Mouse (Mus musculus): ENCODE data around the gene Bcl2l12.
A peak's percentile ranks its signal among the peaks of the same experiment; 100 is the strongest.

Bcl2l12 gene

GRCm38 (mm10) chr7:44986879-44987718 lies 11.4 kb downstream of the Bcl2l12 start:
- DNase-seq, result no peak

GRCm38 (mm10) chr7:44986192-44986878 lies 12.2 kb downstream of the Bcl2l12 start, which contains the start of gene Prmt1:
TSS of gene Prmt1 (minus strand) at chr7:44986568.
- peak; percentile 100 for DNase-seq

- DNase-seq, result peak; percentile 98
These were observed 12.8 kb downstream of the Bcl2l12 start for GRCm38 (mm10) chr7:44985595-44986191.

- peak; percentile 93 for DNase-seq
These were observed 13.7 kb downstream of the Bcl2l12 start for GRCm38 (mm10) chr7:44984833-44985164.

- peak; percentile 93 for DNase-seq
These were observed 14.3 kb downstream of the Bcl2l12 start for GRCm38 (mm10) chr7:44983944-44984832.

GRCm38 (mm10) chr7:44983085-44983484 lies 15.4 kb downstream of the Bcl2l12 start:
- peak; percentile 98 for DNase-seq

GRCm38 (mm10) chr7:44981539-44981938 lies 17.0 kb downstream of the Bcl2l12 start:
- DNase-seq, result peak; percentile 92

- DNase-seq, result no peak
These were observed 20.2 kb downstream of the Bcl2l12 start for GRCm38 (mm10) chr7:44978300-44978699.

- DNase-seq, result peak; percentile 90
These were observed 23.4 kb downstream of the Bcl2l12 start for GRCm38 (mm10) chr7:44975117-44975419.

- DNase-seq, result peak; percentile 98
These were observed 24.0 kb downstream of the Bcl2l12 start, which contains the start of gene Cpt1c for GRCm38 (mm10) chr7:44974383-44975116. TSS of gene Cpt1c (minus strand) at chr7:44974851.

GRCm38 (mm10) chr7:44973415-44974130 lies 24.9 kb downstream of the Bcl2l12 start:
- DNase-seq, result peak; percentile 93

GRCm38 (mm10) chr7:44971142-44971541 lies 27.4 kb downstream of the Bcl2l12 start:
- peak; percentile 91 for DNase-seq

GRCm38 (mm10) chr7:44970231-44970691 lies 28.3 kb downstream of the Bcl2l12 start:
- peak; percentile 99 for DNase-seq

- DNase-seq, result no peak
These were observed 31.9 kb downstream of the Bcl2l12 start for GRCm38 (mm10) chr7:44966638-44967037.

GRCm38 (mm10) chr7:44965975-44966374 lies 32.5 kb downstream of the Bcl2l12 start:
- DNase-seq, result no peak

GRCm38 (mm10) chr7:44964990-44965389 lies 33.5 kb downstream of the Bcl2l12 start:
- peak; percentile 92 for DNase-seq

GRCm38 (mm10) chr7:44962831-44963230 lies 35.7 kb downstream of the Bcl2l12 start:
- DNase-seq, result no peak

GRCm38 (mm10) chr7:44962337-44962736 lies 36.2 kb downstream of the Bcl2l12 start:
- no peak for DNase-seq

GRCm38 (mm10) chr7:44960512-44960910 lies 38.0 kb downstream of the Bcl2l12 start:
- peak; percentile 92 for DNase-seq

- DNase-seq, result peak; percentile 91
These were observed 38.5 kb downstream of the Bcl2l12 start for GRCm38 (mm10) chr7:44959874-44960511.

GRCm38 (mm10) chr7:44959281-44959680 lies 39.2 kb downstream of the Bcl2l12 start:
- DNase-seq, result peak; percentile 93

Data from heart, adult 11 months (tissue).